Mouse (Mus musculus) limb, embryonic 15.5 days (tissue): ENCODE measurements around the gene Galnt15. TPM values are rescaled to one million over a fixed set of nuclear protein-coding genes. Genes with fewer than 3 reads are reported as not detected.
A peak's percentile ranks its signal among the peaks of the same experiment; 100 is the strongest.

ENCODE experiments used
- ATAC-seq: fragments of 200-750 bp; cut with Nextera tagmentation; 2 replicates; pipeline ENCODE4 v1.8.0; 2017; ENCODE audit warnings: low read depth, moderate TSS enrichment; ENCODE audit not compliant: insufficient number of reproducible peaks, low FRiP score, low TSS enrichment
- H3K27ac ChIP-seq: fragments of 300-500 bp; sonication (generic); 2 replicates; pipeline ENCODE4 v1.5.1; 2015; ENCODE audit warnings: moderate library complexity, mild to moderate bottlenecking, inconsistent platforms
- H3K27me3 ChIP-seq: fragments of 300-500 bp; sonication (generic); 2 replicates; pipeline ENCODE4 v1.6.1; 2015; ENCODE audit warnings: inconsistent platforms
- H3K36me3 ChIP-seq: fragments of 300-500 bp; sonication (generic); 2 replicates; pipeline ENCODE4 v1.6.1; 2015; ENCODE audit warnings: inconsistent platforms
- H3K4me1 ChIP-seq: fragments of 300-500 bp; sonication (generic); 2 replicates; pipeline ENCODE4 v1.6.1; 2015; ENCODE audit warnings: inconsistent platforms
- H3K4me2 ChIP-seq: fragments of 300-500 bp; sonication (generic); 2 replicates; pipeline ENCODE4 v1.6.1; 2015; ENCODE audit warnings: mild to moderate bottlenecking, inconsistent platforms
- H3K4me3 ChIP-seq: fragments of 300-500 bp; sonication (generic); 2 replicates; pipeline ENCODE4 v1.5.1; 2015; ENCODE audit warnings: mild to moderate bottlenecking, inconsistent platforms
- H3K9ac ChIP-seq: fragments of 300-500 bp; sonication (generic); 2 replicates; pipeline ENCODE4 v1.6.1; 2015; ENCODE audit warnings: inconsistent platforms
- H3K9me3 ChIP-seq: fragments of 300-500 bp; sonication (generic); 2 replicates; pipeline ENCODE4 v1.6.1; 2016; ENCODE audit warnings: inconsistent platforms
- WGBS: fragments of 180-500 bp; shearing (Covaris S2); methylation state at CpG from one replicate; pipeline ENCODE4 v1.1.7; 2015; 5-methylcytosine and 5-hydroxymethylcytosine counted together
- polyA plus RNA-seq: library from polyadenylated mRNA; unstranded; fragments of >200 nt; fragmentation: Nextera tagmentation; extraction: Ambion mirVana; gene quantifications from 2 replicates; pipeline ENCODE4 v1.2.1, GENCODE M21; 2015

Galnt15 gene
- polyA plus RNA-seq, 1 experiment from 2014 or later: 0.24 TPM

GRCm38 (mm10) chr14:32016466-32016865 lies 12.3 kb upstream of the Galnt15 start:
- peak overlapping the region; percentile 12; the same call in 1 of the 2 replicates for H3K4me2 ChIP-seq
- 55% methylated on average over 3 of the region's 3 CpGs for WGBS
- no peak for ATAC-seq
- no peaks in the 10 kb centered on the region for H3K27me3 ChIP-seq
- no peak overlapping the region for H3K4me3 ChIP-seq
- H3K9ac ChIP-seq: no peak overlapping the region
- peaks cover 27% of the 10 kb centered on the region for H3K4me1 ChIP-seq
- H3K36me3 ChIP-seq: no peaks in the 10 kb centered on the region
- no peaks in the 10 kb centered on the region for H3K9me3 ChIP-seq
- peak overlapping the region; percentile 76 for H3K27ac ChIP-seq

- peak overlapping the region; percentile 76 for H3K27ac ChIP-seq
- H3K9me3 ChIP-seq: no peaks in the 10 kb centered on the region
- peak overlapping the region; percentile 12 for H3K4me2 ChIP-seq
- no peak overlapping the region for H3K9ac ChIP-seq
- H3K4me1 ChIP-seq: peaks cover 27% of the 10 kb centered on the region
- WGBS: 4% methylated on average over 7 of the region's 7 CpGs
- no peak overlapping the region for H3K4me3 ChIP-seq
- no peaks in the 10 kb centered on the region for H3K36me3 ChIP-seq
- H3K27me3 ChIP-seq: no peaks in the 10 kb centered on the region
- ATAC-seq: peak; percentile 70
Measured at GRCm38 (mm10) chr14:32016921-32017320, 11.9 kb upstream of the Galnt15 start.

GRCm38 (mm10) chr14:32017448-32017847 lies 11.3 kb upstream of the Galnt15 start:
- no peaks in the 10 kb centered on the region for H3K36me3 ChIP-seq
- H3K4me2 ChIP-seq: peak overlapping the region; percentile 12; the same call in 1 of the 2 replicates
- H3K27ac ChIP-seq: peak overlapping the region; percentile 76
- ATAC-seq: no peak
- H3K9ac ChIP-seq: no peak overlapping the region
- H3K27me3 ChIP-seq: no peaks in the 10 kb centered on the region
- no peaks in the 10 kb centered on the region for H3K9me3 ChIP-seq
- 64% methylated on average over 2 of the region's 2 CpGs for WGBS
- H3K4me3 ChIP-seq: no peak overlapping the region
- peaks cover 27% of the 10 kb centered on the region for H3K4me1 ChIP-seq

GRCm38 (mm10) chr14:32019091-32019490 lies 9.7 kb upstream of the Galnt15 start:
- H3K4me3 ChIP-seq: no peak overlapping the region
- H3K9me3 ChIP-seq: no peaks in the 10 kb centered on the region
- H3K27me3 ChIP-seq: no peaks in the 10 kb centered on the region
- no peak overlapping the region for H3K9ac ChIP-seq
- H3K27ac ChIP-seq: no peak overlapping the region
- H3K4me1 ChIP-seq: peaks cover 27% of the 10 kb centered on the region
- ATAC-seq: no peak
- no peaks in the 10 kb centered on the region for H3K36me3 ChIP-seq
- WGBS: 84% methylated on average over 8 of the region's 8 CpGs
- no peak overlapping the region for H3K4me2 ChIP-seq

GRCm38 (mm10) chr14:32021967-32022366 lies 6.8 kb upstream of the Galnt15 start:
- no peak for ATAC-seq
- Histone ChIP-seq H3K4me2 (no peak overlapping the region), H3K27ac (no peak overlapping the region), H3K9me3 (no peaks in the 10 kb centered on the region), H3K36me3 (no peaks in the 10 kb centered on the region), H3K27me3 (no peaks in the 10 kb centered on the region), H3K4me3 (no peak overlapping the region), H3K4me1 (peaks cover 6% of the 10 kb centered on the region; the same call in 1 of the 2 replicates), H3K9ac (no peak overlapping the region)
- 70% methylated on average over 9 of the region's 9 CpGs for WGBS

GRCm38 (mm10) chr14:32022450-32022849 lies 6.3 kb upstream of the Galnt15 start:
- Histone ChIP-seq H3K4me1 (peaks cover 1% of the 10 kb centered on the region; the same call in 1 of the 2 replicates), H3K4me3 (no peak overlapping the region), H3K27ac (no peak overlapping the region), H3K36me3 (no peaks in the 10 kb centered on the region), H3K27me3 (no peaks in the 10 kb centered on the region), H3K9ac (no peak overlapping the region), H3K9me3 (no peaks in the 10 kb centered on the region), H3K4me2 (no peak overlapping the region)
- ATAC-seq: no peak

GRCm38 (mm10) chr14:32023891-32024290 lies 4.9 kb upstream of the Galnt15 start:
- H3K4me3 ChIP-seq: no peak overlapping the region
- H3K9me3 ChIP-seq: no peaks in the 10 kb centered on the region
- H3K9ac ChIP-seq: no peak overlapping the region
- no peaks in the 10 kb centered on the region for H3K36me3 ChIP-seq
- H3K4me2 ChIP-seq: no peak overlapping the region
- ATAC-seq: no peak
- H3K27me3 ChIP-seq: 0 out of 2 replicates have a peak, but pooled peaks cover 1% of the 10 kb centered on the region
- 74% methylated on average over 4 of the region's 4 CpGs for WGBS
- H3K27ac ChIP-seq: no peak overlapping the region
- H3K4me1 ChIP-seq: peaks cover 10% of the 10 kb centered on the region

- Histone ChIP-seq H3K27me3 (peaks cover 6% of the 10 kb centered on the region; the same call in 1 of the 2 replicates), H3K4me3 (no peak overlapping the region), H3K9ac (no peak overlapping the region), H3K9me3 (no peaks in the 10 kb centered on the region), H3K4me2 (no peak overlapping the region), H3K4me1 (peaks cover 19% of the 10 kb centered on the region), H3K36me3 (no peaks in the 10 kb centered on the region), H3K27ac (no peak overlapping the region)
- no peak for ATAC-seq
- 51% methylated on average over 7 of the region's 7 CpGs for WGBS
Measured at GRCm38 (mm10) chr14:32027218-32027617, 1.6 kb upstream of the Galnt15 start.

- no peaks in the 10 kb centered on the region for H3K9me3 ChIP-seq
- no peak overlapping the region for H3K9ac ChIP-seq
- no peak overlapping the region for H3K4me3 ChIP-seq
- no peak for ATAC-seq
- peaks cover 6% of the 10 kb centered on the region; the same call in 1 of the 2 replicates for H3K27me3 ChIP-seq
- no peaks in the 10 kb centered on the region for H3K36me3 ChIP-seq
- 70% methylated on average over 14 of the region's 14 CpGs for WGBS
- peaks cover 19% of the 10 kb centered on the region for H3K4me1 ChIP-seq
- H3K27ac ChIP-seq: no peak overlapping the region
- H3K4me2 ChIP-seq: no peak overlapping the region
Measured at GRCm38 (mm10) chr14:32029411-32029992, 713 bp downstream of the Galnt15 start.

GRCm38 (mm10) chr14:32030073-32030472 lies 1.3 kb downstream of the Galnt15 start:
- Histone ChIP-seq H3K4me2 (no peak overlapping the region), H3K9ac (no peak overlapping the region), H3K4me1 (peaks cover 19% of the 10 kb centered on the region), H3K27me3 (peaks cover 6% of the 10 kb centered on the region; the same call in 1 of the 2 replicates), H3K4me3 (no peak overlapping the region), H3K27ac (no peak overlapping the region), H3K9me3 (no peaks in the 10 kb centered on the region), H3K36me3 (no peaks in the 10 kb centered on the region)
- ATAC-seq: no peak
- WGBS: 68% methylated on average over 5 of the region's 5 CpGs

- no peak for ATAC-seq
- H3K36me3 ChIP-seq: no peaks in the 10 kb centered on the region
Measured at GRCm38 (mm10) chr14:32032522-32032921, 3.7 kb downstream of the Galnt15 start.

GRCm38 (mm10) chr14:32036482-32036881 lies 7.7 kb downstream of the Galnt15 start:
- Histone ChIP-seq H3K36me3 (no peaks in the 10 kb centered on the region), H3K4me1 (no peaks in the 10 kb centered on the region), H3K27me3 (no peaks in the 10 kb centered on the region), H3K4me3 (no peak overlapping the region), H3K27ac (no peak overlapping the region), H3K9ac (no peak overlapping the region), H3K4me2 (no peak overlapping the region), H3K9me3 (no peaks in the 10 kb centered on the region)
- WGBS: 71% methylated on average over 5 of the region's 5 CpGs
- no peak for ATAC-seq

More at GRCm38 (mm10) chr14:32032522-32032921, 3.7 kb downstream of the Galnt15 start:
- 5% methylated on average over 4 of the region's 4 CpGs for WGBS
- Histone ChIP-seq H3K9ac (no peak overlapping the region), H3K27ac (no peak overlapping the region), H3K27me3 (peaks cover 6% of the 10 kb centered on the region; the same call in 1 of the 2 replicates), H3K4me1 (peaks cover 19% of the 10 kb centered on the region), H3K9me3 (no peaks in the 10 kb centered on the region), H3K4me2 (no peak overlapping the region), H3K4me3 (no peak overlapping the region)
